Mouse (Mus musculus) forebrain, embryonic 10.5 days (tissue): Measurements from ENCODE around the gene Rps27. TPM values are rescaled to one million over a fixed set of nuclear protein-coding genes. Genes with fewer than 3 reads are reported as not detected.

ENCODE experiments used
- DNase-seq: peaks from one replicate; pipeline ENCODE4 v3.0.0-alpha.2; 2017; ENCODE audit warnings: low spot score; ENCODE audit errors: extremely low spot score
- H3K27ac ChIP-seq: fragments of 300-500 bp; sonication (generic); 2 replicates; pipeline ENCODE4 v1.5.1; 2016; ENCODE audit warnings: mild to moderate bottlenecking
- H3K27me3 ChIP-seq: fragments of 300-500 bp; sonication (generic); 2 replicates; pipeline ENCODE4 v1.6.1; 2016; ENCODE audit warnings: mild to moderate bottlenecking; ENCODE audit not compliant: poor library complexity, severe bottlenecking
- H3K36me3 ChIP-seq: fragments of 300-500 bp; sonication (generic); replicated peaks from 2 replicates; pipeline ENCODE4 v1.6.1; 2016; ENCODE audit warnings: mild to moderate bottlenecking, moderate library complexity
- H3K4me1 ChIP-seq: fragments of 300-500 bp; sonication (generic); 2 replicates; pipeline ENCODE4 v1.6.1; 2016
- H3K4me3 ChIP-seq: fragments of 300-500 bp; sonication (generic); 2 replicates; pipeline ENCODE4 v1.5.1; 2016; ENCODE audit warnings: mild to moderate bottlenecking, moderate library complexity
- H3K9me3 ChIP-seq: fragments of 300-500 bp; sonication (generic); 2 replicates; pipeline ENCODE4 v1.6.1; 2016; ENCODE audit warnings: mild to moderate bottlenecking, moderate library complexity
- WGBS: fragments of 180-500 bp; shearing (Covaris S2); methylation state at CpG from one replicate; pipeline ENCODE4 v1.1.7; 2016; 5-methylcytosine and 5-hydroxymethylcytosine counted together
- polyA plus RNA-seq: library from polyadenylated mRNA; unstranded; fragments of >200 nt; fragmentation: Nextera tagmentation; extraction: Ambion mirVana; gene quantifications from 2 replicates; pipeline ENCODE4 v1.2.1, GENCODE M21; 2016

Rps27 gene
- polyA plus RNA-seq, 1 experiment from 2014 or later = 1,069 TPM

DNA sequence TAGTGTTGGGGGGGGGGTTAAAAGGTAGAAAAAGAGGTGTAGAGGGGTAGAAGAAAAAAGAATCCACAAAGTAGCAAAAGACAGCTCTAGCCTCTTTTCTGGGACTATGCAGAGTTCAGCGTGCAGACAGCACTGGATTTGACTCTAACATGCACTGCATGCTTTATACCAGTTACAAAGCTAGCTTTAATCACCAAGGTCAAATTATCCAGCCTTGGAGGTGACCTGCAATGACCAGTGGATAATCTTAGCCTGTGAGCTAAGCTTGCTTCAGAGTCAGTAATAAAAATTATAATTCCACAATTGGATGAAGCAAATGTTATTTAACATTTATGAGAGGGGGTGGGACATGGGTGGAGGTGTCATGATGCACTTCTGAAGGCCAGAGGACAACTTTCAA is 17.8 kb downstream of the Rps27 start:
- H3K4me3 ChIP-seq = no peak overlapping the region
- peaks cover 21% of the 10 kb centered on the region for H3K4me1 ChIP-seq
- no peaks in the 10 kb centered on the region for H3K27me3 ChIP-seq
- H3K9me3 ChIP-seq = no peaks in the 10 kb centered on the region
- WGBS = 86% methylated on average over 1 of the region's 1 CpGs
- no peak overlapping the region for H3K27ac ChIP-seq
- H3K36me3 ChIP-seq = no peaks in the 10 kb centered on the region
- no peak for DNase-seq

DNA sequence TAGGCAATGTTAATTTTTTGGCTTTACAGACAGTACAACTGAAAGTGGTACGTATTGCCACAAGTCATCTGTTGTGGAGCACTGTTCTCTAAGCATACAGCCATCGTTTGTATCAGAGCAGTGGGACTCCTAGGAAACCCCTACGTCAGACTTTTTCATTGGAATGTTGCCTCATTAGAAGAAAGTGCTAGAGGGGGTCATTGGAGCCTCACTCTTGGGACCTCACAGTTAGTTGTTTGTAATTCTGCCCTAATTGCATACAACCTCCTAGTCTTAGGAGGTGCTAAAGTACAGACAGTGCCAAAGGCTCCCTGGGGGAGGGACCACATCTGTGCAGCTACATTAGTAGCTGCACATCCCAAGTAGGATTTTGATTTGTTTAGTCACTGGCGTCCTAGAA is 18.7 kb downstream of the Rps27 start:
- DNase-seq = no peak
- no peak overlapping the region for H3K4me3 ChIP-seq
- H3K27ac ChIP-seq = no peak overlapping the region
- 52% methylated on average over 4 of the region's 4 CpGs for WGBS
- H3K4me1 ChIP-seq = peaks cover 21% of the 10 kb centered on the region
- no peaks in the 10 kb centered on the region for H3K27me3 ChIP-seq
- H3K9me3 ChIP-seq = no peaks in the 10 kb centered on the region
- H3K36me3 ChIP-seq = no peaks in the 10 kb centered on the region

DNA sequence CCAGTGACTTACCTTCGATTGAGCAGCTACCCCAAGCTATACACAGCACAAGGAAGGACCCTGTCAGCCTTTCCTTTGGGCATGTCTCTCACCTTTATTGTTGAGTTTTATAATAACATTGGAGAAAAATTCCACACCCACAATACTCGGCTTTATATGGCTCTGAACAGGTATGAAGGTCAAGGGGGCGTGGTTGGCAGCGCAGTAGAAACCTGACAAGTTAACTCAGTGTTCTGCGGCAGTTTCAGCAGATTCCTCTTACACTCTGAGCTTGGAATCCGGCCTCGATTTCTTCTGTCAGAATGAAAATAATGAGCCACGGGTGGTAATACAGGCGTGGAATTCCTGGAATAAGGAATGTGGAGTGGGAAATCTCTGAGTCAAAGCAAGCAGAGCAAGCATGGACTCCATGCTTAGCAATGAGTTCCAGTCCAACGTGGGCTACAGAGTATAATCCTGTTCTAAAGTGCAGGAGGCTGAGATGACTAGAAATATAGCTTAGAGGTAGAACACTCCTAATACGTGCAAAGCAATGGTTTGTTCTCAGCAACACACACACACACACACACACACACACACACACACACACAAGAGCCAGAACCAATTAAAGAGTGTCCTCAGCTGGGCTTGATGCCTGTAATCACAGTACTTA is 22.5 kb downstream of the Rps27 start:
- WGBS = 86% methylated on average over 11 of the region's 11 CpGs
- Histone ChIP-seq H3K4me3 (no peak overlapping the region), H3K27me3 (no peaks in the 10 kb centered on the region), H3K27ac (no peak overlapping the region), H3K9me3 (no peaks in the 10 kb centered on the region), H3K4me1 (peaks cover 21% of the 10 kb centered on the region), H3K36me3 (no peaks in the 10 kb centered on the region)
- no peak for DNase-seq

DNA sequence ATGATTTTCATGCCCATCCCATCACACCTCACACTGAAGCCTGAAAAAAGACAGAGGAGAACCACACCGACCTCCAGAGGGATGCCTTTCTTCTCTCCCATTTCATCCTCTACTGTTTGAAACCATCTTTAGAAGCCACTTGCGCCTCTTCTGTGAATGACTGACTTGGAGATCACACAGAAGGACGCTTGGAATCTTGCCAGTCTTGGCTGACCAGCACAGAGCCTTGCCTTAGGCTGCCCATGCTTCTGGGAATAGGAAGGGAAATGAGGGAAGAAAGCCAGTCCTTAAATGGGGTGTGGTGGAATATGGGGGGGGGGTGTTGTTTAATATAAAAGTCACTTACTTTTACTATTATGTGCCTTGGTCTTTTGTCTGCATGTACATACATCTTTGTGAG is 29.9 kb downstream of the Rps27 start:
- H3K27me3 ChIP-seq = no peaks in the 10 kb centered on the region
- no peak overlapping the region for H3K4me3 ChIP-seq
- no peak overlapping the region for H3K27ac ChIP-seq
- H3K36me3 ChIP-seq = no peaks in the 10 kb centered on the region
- no peak for DNase-seq
- 88% methylated on average over 3 of the region's 3 CpGs for WGBS
- H3K9me3 ChIP-seq = no peaks in the 10 kb centered on the region
- no peaks in the 10 kb centered on the region for H3K4me1 ChIP-seq

DNA sequence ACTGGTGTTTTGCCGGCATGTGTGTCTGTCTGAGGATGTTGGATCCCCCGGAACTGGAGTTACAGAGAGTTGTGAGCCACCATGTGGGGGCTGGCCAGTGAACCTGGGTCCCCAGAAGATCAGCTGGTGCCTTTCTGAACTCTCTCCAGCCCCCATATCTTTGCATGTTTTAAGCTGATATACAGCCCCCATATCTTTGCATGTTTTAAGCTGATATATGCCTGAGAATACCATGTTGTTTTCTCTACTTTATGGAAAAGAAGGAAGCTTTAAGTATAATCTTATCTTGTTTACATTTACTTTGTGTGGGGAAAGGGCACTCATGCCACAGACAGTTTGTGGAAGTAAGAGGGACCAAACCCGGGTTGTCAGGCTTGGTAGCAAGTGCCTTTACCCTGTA is 33.9 kb downstream of the Rps27 start:
- no peak overlapping the region for H3K27ac ChIP-seq
- H3K9me3 ChIP-seq = no peaks in the 10 kb centered on the region
- no peaks in the 10 kb centered on the region for H3K36me3 ChIP-seq
- no peak overlapping the region for H3K4me3 ChIP-seq
- no peaks in the 10 kb centered on the region for H3K4me1 ChIP-seq
- no peaks in the 10 kb centered on the region for H3K27me3 ChIP-seq
- no peak for DNase-seq
- WGBS = 87% methylated on average over 3 of the region's 3 CpGs

Other genes starting within 250 kb of the Rps27 start
- gene Hax1, start 214.9 kb downstream of the Rps27 start, polyA plus RNA-seq = 175 and 194 TPM in 2 replicates
- gene 4933434E20Rik, start 162.0 kb downstream of the Rps27 start, polyA plus RNA-seq = 210 and 216 TPM in 2 replicates
- 220 and 222 TPM in 2 replicates for gene Ubap2l, start 161.0 kb downstream of the Rps27 start, polyA plus RNA-seq
- gene Tpm3, start 141.0 kb downstream of the Rps27 start, polyA plus RNA-seq = 579 and 590 TPM in 2 replicates
- 0.61 and 0.64 TPM in 2 replicates for gene Nup210l, start 109.5 kb downstream of the Rps27 start, polyA plus RNA-seq
- 24.4 and 25.6 TPM in 2 replicates for gene Rab13, start within 50 bp of the Rps27 start, polyA plus RNA-seq
- 89.4 and 96.6 TPM in 2 replicates for gene Jtb, start 17.9 kb upstream of the Rps27 start, polyA plus RNA-seq
- 4.5 and 5.8 TPM in 2 replicates for gene Creb3l4, start 29.9 kb upstream of the Rps27 start, polyA plus RNA-seq
- 69.6 and 75.4 TPM in 2 replicates for gene Slc39a1, start 34.5 kb upstream of the Rps27 start, polyA plus RNA-seq
- gene Crtc2, start 40.5 kb upstream of the Rps27 start, polyA plus RNA-seq = 21.3 and 26.4 TPM in 2 replicates
- 7.0 and 7.2 TPM in 2 replicates for gene Dennd4b, start 51.5 kb upstream of the Rps27 start, polyA plus RNA-seq
- gene Gatad2b, start 79.5 kb upstream of the Rps27 start, polyA plus RNA-seq = 12.4 and 14.4 TPM in 2 replicates
- gene Slc27a3, start 176.3 kb upstream of the Rps27 start, polyA plus RNA-seq = 18.8 and 20.9 TPM in 2 replicates
- 40.9 and 41.9 TPM in 2 replicates for gene Ints3, start 220.0 kb upstream of the Rps27 start, polyA plus RNA-seq